Mouse (Mus musculus) heart, postnatal 4 days (tissue): ENCODE data around the gene Best1. TPM values are rescaled to one million over a fixed set of nuclear protein-coding genes. Genes with fewer than 3 reads are reported as not detected.

Source experiments
- total RNA-seq, 2 experiments: library from RNA; stranded (reverse); gene quantifications; 2 replicates each; pipeline ENCODE4 v1.2.3; 2021

Gene Best1
- total RNA-seq, 2 experiments from 2014 or later = not detected

Other genes starting within 250 kb of the Best1 start
- gene Scgb2a2, start 154.1 kb downstream of the Best1 start, total RNA-seq = not detected
- 10 to 100 TPM; 66.8 to 68.2 TPM for gene Incenp, start 102.1 kb downstream of the Best1 start, total RNA-seq
- gene Fth1, start 21.0 kb downstream of the Best1 start, total RNA-seq = 1,000 to 10,000 TPM; 1,376 to 1,487 TPM
- gene Rab3il1, start within 50 bp of the Best1 start, total RNA-seq = 10 to 100 TPM; 12.2 to 12.5 TPM
- gene Fads3, start 39.9 kb upstream of the Best1 start, total RNA-seq = 10 to 100 TPM; 55.6 to 55.7 TPM
- 10 to 100 TPM; 15.9 to 17.0 TPM for gene Fads2, start 100.1 kb upstream of the Best1 start, total RNA-seq
- gene Fads1, start 181.3 kb upstream of the Best1 start, total RNA-seq = 10 to 100 TPM; 52.4 to 54.5 TPM
- gene Tmem258, start 202.4 kb upstream of the Best1 start, total RNA-seq = 100 to 1,000 TPM; 160 TPM
- 10 to 100 TPM; 26.8 to 27.2 TPM for gene Fen1, start 202.5 kb upstream of the Best1 start, total RNA-seq
- 10 to 100 TPM in 1 of 2 experiments, 1 to 10 TPM in 1; 9.0 to 11.9 TPM for gene Myrf, start 239.1 kb upstream of the Best1 start, total RNA-seq